Mouse (Mus musculus): Measurements from ENCODE around the gene Lpp.

- TF ChIP-seq POLR2A (IDR thresholded peaks at IDR 0.05; ENCODE audit: borderline replicate concordance, extremely low read depth, low read depth, low read length) (no peak), CTCF (IDR thresholded peaks at IDR 0.05; ENCODE audit: insufficient read depth, low read length) (no peak)
These were observed 493.0 kb downstream of the Lpp start for GRCm38 (mm10) chr16:24886346-24886745.

Data from lung, adult 2 months (tissue).